Mouse (Mus musculus): ENCODE data around the gene Hoxd3.

Hoxd3 gene

GRCm38 (mm10) chr2:74747661-74748141 lies 36.0 kb downstream of the Hoxd3 start:
- DNase-seq = no peak

- DNase-seq = no peak
Observed at GRCm38 (mm10) chr2:74748436-74748995, 36.8 kb downstream of the Hoxd3 start.

- no peak for DNase-seq
Observed at GRCm38 (mm10) chr2:74749337-74750121, 37.8 kb downstream of the Hoxd3 start.

GRCm38 (mm10) chr2:74750731-74751250 lies 39.1 kb downstream of the Hoxd3 start:
- DNase-seq = no peak

GRCm38 (mm10) chr2:74751861-74752260 lies 40.1 kb downstream of the Hoxd3 start:
- no peak for DNase-seq

- no peak for DNase-seq
Observed at GRCm38 (mm10) chr2:74752431-74753174, 40.9 kb downstream of the Hoxd3 start.

- no peak for DNase-seq
Observed at GRCm38 (mm10) chr2:74753175-74753523, 41.4 kb downstream of the Hoxd3 start.

GRCm38 (mm10) chr2:74753711-74754110 lies 42.0 kb downstream of the Hoxd3 start:
- no peak for DNase-seq

- no peak for DNase-seq
Observed at GRCm38 (mm10) chr2:74760146-74760545, 48.4 kb downstream of the Hoxd3 start.

GRCm38 (mm10) chr2:74761941-74762340 lies 50.2 kb downstream of the Hoxd3 start:
- no peak for DNase-seq

- DNase-seq = no peak
Observed at GRCm38 (mm10) chr2:74762522-74763244, 51.0 kb downstream of the Hoxd3 start, which contains the start of gene Hoxd1. Gene Hoxd1 (plus strand): TSS chr2:74762980.

GRCm38 (mm10) chr2:74763245-74763735 lies 51.6 kb downstream of the Hoxd3 start:
- no peak for DNase-seq

- no peak for DNase-seq
Observed at GRCm38 (mm10) chr2:74763976-74764375, 52.2 kb downstream of the Hoxd3 start.

- DNase-seq = no peak
Observed at GRCm38 (mm10) chr2:74774359-74774758, 62.6 kb downstream of the Hoxd3 start.

- no peak for DNase-seq
Observed at GRCm38 (mm10) chr2:74777536-74778275, 66.0 kb downstream of the Hoxd3 start.

GRCm38 (mm10) chr2:74781386-74781785 lies 69.7 kb downstream of the Hoxd3 start:
- DNase-seq = no peak

GRCm38 (mm10) chr2:74795531-74795930 lies 83.8 kb downstream of the Hoxd3 start:
- no peak for DNase-seq
